Mouse (Mus musculus) urinary bladder, postnatal 14 days (tissue): ENCODE results near the gene Gpr22.
A peak's percentile ranks its signal among the peaks of the same experiment; 100 is the strongest.

Experiments used
- DNase-seq: peaks from one replicate; pipeline ENCODE4 v3.0.0; 2021; ENCODE audit warnings: low spot score

Gene Gpr22

DNA sequence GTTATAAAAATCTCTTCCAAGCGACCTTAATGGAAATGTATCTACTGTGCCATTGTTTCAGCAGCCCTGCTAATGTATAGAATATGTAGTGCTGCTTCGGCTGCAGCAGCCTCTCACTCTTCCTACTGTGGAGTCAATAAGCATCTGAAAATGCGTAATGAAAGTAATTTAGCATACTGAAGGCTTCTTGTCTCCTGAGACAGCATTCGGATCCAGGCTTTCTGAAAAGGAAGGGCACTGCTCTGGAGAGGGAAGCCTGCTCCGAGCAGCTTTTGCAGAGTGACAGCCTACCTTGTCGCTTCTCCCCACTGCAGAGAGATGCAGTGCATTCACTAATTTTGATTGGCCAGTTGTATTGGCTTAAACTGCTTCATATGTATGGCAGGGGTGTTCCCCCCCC, at the start of gene Gpr22:
Gene Gpr22, minus strand, starts transcription at position 348 of the 400 bp plus-strand sequence.
- no peak for DNase-seq

GRCm38 (mm10) chr12:31755885-31756755, 42.4 kb upstream of the Gpr22 start:
- DNase-seq, result no peak

- no peak for DNase-seq
These were observed 40.7 kb upstream of the Gpr22 start for GRCm38 (mm10) chr12:31754465-31754864.

- DNase-seq, result no peak
These were observed 36.1 kb upstream of the Gpr22 start for GRCm38 (mm10) chr12:31749846-31750245.

DNA sequence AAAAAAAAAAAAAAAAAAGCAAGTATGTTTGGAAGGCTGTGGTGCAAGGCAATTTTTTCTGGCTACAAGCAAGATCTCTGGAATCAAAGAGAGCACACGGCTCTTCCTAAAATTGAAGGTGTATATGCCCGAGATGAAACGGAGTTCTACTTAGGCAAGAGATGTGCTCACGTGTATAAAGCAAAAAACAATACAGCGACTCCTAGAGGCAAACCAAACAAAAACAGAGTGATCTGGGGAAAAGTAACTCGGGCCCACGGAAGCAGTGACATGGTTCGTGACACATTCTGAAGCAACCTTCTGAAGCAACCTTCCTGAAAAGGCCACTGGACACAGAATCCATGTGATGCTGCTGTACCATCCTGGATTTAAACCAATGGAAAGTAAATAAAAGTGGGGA, 33.6 kb upstream of the Gpr22 start:
- DNase-seq, result no peak

GRCm38 (mm10) chr12:31734616-31735015, 20.9 kb upstream of the Gpr22 start:
- DNase-seq, result no peak

GRCm38 (mm10) chr12:31730126-31730525, 16.4 kb upstream of the Gpr22 start:
- no peak for DNase-seq

DNA sequence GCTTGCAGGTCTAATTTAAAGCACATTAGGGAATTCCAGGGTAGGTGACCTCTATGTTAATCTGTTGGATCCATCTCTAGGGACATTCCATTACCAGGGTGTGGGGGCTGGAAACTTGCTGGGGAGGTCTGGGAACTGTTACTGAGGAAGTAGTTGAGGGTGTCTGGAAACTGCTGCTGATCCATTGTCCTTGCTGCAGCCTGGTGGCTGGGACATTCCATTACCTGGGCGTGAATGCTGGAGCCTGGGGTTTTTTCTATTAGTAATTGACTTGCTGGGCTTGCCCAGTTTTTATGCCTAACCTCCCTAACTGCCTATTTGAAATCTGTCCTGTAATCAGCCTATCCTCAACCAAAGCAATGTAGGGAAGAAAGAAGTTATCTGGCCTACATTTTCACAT, 13.0 kb upstream of the Gpr22 start:
- no peak for DNase-seq

DNA sequence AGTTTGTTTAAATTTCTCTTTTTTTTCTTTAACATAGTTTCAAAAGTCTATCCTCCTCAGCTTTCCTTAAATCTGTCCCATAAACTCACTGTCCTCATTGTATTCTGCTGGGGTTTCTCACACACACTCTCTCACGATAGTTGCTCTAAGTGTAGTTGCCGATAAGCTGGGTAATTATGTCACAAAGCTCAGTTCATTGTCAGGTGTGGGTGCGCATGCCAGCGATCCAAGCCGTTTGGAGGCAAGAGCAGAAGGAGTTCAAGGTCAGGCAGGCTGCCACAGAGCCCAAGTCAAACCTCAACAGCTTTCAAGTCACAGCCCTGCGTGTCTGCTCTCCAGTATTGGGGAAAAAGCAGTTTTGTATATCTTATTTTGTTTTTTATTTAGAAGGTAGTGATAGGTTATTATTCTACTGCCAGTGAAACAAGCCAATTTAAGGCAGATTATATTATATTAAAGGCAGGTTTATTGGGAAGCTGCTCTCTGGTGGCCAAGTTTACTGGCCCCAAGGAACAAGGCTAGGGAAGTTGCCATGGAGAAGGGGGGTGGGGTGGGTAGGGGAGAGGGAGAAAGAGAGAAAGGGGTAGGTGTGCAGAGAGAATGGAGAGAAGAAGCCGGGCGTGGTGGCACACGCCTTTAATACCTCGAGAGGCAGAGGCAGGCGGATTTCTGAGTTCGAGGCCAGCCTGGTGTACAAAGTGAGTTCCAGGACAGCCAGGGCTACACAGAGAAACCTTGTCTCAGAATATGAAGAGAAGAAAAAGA, 11.9 kb upstream of the Gpr22 start:
- DNase-seq, result no peak

DNA sequence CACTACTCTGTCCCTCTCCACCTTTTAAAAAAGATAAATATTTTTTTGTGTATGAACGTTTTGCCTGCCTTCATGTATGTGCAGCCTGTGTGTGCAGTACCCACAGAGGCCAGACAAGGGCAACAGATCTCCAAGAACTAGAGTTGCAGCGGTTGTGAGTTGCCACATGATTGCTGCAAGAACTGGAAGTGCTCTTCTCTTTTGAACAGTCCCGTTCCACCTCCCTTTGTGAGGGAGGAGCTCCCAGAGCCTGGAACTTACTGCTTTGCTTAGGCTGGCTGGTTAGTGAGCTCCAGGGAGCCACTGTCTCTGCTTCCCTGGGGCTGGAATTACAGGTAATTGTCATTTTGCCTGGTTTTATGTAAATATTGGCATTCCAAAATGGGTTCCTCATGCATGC, 10.8 kb upstream of the Gpr22 start:
- no peak for DNase-seq

- DNase-seq, result peak; percentile 20
These were observed 6.0 kb upstream of the Gpr22 start for GRCm38 (mm10) chr12:31719586-31720275.

DNA sequence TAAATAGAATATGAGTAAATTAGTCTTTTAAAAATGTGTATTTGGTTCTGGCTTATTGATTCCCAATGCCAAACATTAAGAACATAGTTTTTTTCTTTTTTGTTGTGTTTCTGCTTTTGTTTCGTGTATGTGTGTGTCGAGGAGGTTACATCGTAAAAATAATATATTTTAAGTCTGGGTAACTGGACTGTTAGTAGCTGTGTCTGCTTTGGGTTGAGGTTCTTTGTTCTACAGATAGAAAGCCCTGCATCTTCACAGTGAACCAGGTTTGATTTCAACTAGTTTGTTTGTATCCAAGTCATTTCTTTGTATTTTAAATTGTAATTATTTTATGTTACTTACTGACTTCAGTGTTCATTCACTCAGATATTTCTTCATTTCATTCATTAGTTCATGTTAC, 323 bp upstream of the Gpr22 start:
- no peak for DNase-seq

DNA sequence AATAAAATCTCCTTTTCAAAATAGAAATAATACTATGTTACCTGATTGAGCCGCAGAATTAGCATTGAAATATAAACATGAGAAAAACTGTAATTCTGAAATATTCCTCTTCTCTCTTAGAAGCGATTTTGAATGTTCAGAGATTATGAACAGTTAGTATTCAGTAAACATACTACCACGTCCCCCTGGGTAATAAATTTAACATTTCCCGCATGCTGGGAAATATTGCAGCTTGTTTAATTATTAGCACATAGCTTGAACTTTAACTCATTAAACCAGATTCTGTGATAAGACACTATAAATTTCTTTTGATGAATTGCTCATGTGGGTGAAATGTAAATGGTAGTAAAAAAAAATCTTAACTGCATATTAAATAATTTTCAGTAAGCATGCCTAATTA, 1.0 kb downstream of the Gpr22 start:
- no peak for DNase-seq

DNA sequence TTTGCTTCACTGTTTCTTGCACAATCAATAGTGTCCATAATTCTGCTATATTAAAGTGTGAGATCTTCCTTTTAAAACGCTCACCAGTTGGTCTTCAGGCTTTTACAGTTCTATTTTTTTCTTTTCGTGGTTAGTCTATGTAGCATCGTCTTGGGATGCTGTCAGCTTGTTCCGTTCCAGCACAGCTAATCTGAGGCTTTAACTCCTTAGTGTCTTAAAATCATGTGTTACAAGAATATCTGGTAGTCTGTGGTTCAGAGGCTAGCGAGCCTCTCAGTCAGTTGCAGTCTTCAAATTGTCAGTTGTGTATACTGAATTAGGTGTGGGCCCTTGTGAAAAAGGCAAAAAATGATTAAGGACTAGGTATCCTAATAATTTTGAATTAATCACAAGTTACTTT, 1.5 kb downstream of the Gpr22 start:
- DNase-seq, result no peak

- DNase-seq, result no peak
These were observed 4.1 kb downstream of the Gpr22 start for GRCm38 (mm10) chr12:31709665-31710064.

GRCm38 (mm10) chr12:31707531-31707930, 6.2 kb downstream of the Gpr22 start:
- DNase-seq, result no peak

GRCm38 (mm10) chr12:31706168-31706567, 7.6 kb downstream of the Gpr22 start:
- no peak for DNase-seq

- no peak for DNase-seq
These were observed 9.8 kb downstream of the Gpr22 start for GRCm38 (mm10) chr12:31703904-31704303.

DNA sequence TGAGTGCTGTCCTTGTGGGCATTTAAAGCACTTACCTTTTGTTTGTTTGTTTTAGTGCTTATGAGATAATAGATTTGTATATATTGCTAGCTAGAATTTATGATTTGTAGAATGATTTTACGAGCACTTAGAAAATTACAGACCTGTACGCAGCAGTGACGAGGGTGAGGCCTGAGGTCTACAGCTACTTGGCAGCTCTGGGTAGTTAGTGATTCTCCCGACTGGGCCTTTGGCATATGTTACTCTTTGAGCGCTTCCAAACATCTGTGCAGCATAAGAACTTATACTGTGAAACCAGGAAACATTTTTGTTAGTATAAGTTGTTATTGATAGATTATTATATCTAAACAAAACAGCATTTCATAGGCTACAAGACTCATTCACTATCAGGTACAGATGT, 12.3 kb downstream of the Gpr22 start:
- DNase-seq, result no peak

GRCm38 (mm10) chr12:31700623-31701347, 13.0 kb downstream of the Gpr22 start:
- no peak for DNase-seq

DNA sequence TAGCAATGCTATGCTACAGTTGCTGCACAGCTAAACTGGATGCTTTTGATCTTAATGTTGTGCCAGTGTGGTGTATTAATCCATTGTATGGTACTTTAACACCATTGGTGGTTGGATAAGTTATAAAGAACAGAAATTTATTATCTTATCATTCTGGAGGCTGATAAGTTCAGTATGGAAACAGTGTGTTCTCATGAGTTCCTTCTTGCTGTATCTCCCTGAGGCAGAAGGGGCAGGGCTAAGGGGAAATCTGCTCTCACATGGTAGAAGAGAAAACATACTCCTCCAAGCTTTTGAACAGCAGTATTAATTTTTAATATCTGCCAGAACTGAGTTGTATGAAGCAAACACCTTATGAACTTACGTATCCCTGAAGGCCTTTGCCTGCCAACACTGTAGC, 20.5 kb downstream of the Gpr22 start:
- no peak for DNase-seq

DNA sequence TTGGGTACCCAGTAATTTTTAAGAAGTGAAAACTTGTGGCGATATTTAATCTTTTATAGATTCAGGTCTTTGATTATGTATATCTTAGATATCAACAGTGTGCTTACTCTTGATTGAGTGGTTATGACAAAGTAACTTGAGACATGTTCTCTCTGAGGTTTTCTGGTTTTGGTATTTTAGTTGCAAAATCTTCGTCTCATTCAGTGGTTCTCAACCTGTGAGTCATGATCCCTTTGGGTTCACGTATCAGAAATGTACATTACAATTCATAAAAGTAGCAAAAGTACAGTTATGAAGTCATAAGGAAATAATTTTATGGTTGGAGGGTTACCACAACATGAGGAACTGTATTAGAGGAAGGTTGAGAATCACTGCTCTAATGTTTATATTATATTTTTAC, 27.1 kb downstream of the Gpr22 start:
- DNase-seq, result no peak
